Comparison of ENCODE assay signal across 8 mouse cellular contexts in genomic region chr19:44387746-44388474, GRCm38 (mm10). TPM values are rescaled to one million over a fixed set of nuclear protein-coding genes. Genes with fewer than 3 reads are reported as not detected.
DNase-seq lines count a peak whose midpoint lies in the region; ATAC-seq and TF ChIP-seq lines count a peak whose summit lies in the region.

No protein-coding gene starts in this region.

- in situ Hi-C loops in ES-E14 (cut with MboI; ENCODE audit: low sequenced_read_pairs in 2 of 2, unreplicated experiment in 2 of 2): no loop called here

- no peaks in the 10 kb centered on the region for H3K9me3 ChIP-seq in ES-E14 (ENCODE audit: control insufficient read depth, insufficient read depth, low read depth, low read length)
- H3K9me3 ChIP-seq in heart, embryonic 11.5 days (replicated peaks; ENCODE audit: control insufficient read depth, low read length): no peaks in the 10 kb centered on the region

- no peak for TF ChIP-seq CTCF in liver, adult 2 months (IDR thresholded peaks at IDR 0.05; ENCODE audit: low read depth, low read length)

- peak; percentile 30 for DNase-seq in heart, adult 8-10 months (ENCODE audit: low spot score)
- no peak for DNase-seq in heart, adult 11 months
- DNase-seq in ES-E14 (ENCODE audit: low read depth, low spot score): no peak
- DNase-seq in liver, adult 2 months (ENCODE audit: extremely low read depth, low read depth, low spot score): peak; percentile 83
- DNase-seq in yolk sac, embryonic 10.5 days (ENCODE audit: low spot score): peak; percentile 48
- DNase-seq in T-cell, adult 2 months (ENCODE audit: low spot score): no peak
- DNase-seq in cerebellum, postnatal 36 days: no peak

- H3K4me2 ChIP-seq in heart, embryonic 11.5 days: peak overlapping the region; percentile 86

- no peak for TF ChIP-seq POLR2A in liver, adult 2 months (IDR thresholded peaks at IDR 0.05; ENCODE audit: extremely low read depth, insufficient read depth, low read length)

- peak overlapping the region; percentile 63 for H3K9ac ChIP-seq in ES-E14 (ENCODE audit: insufficient read depth, low read depth, low read length, poor library complexity, severe bottlenecking)
- peak overlapping the region; percentile 73 for H3K9ac ChIP-seq in heart, embryonic 11.5 days (ENCODE audit: low read depth, low read length)
- peak overlapping the region; percentile 65 for H3K9ac ChIP-seq in liver, adult 2 months (ENCODE audit: low read depth, low read length)

- peaks cover 5 to 12% of the 10 kb centered on the region in 2 experiments; a peak in 2 of 4 replicates for H3K4me1 ChIP-seq in ES-E14 (ENCODE audit: control insufficient read depth in 2 of 2, insufficient read depth in 2 of 2, low read length in 2 of 2, poor library complexity in 1 of 2)
- peaks cover 9% of the 10 kb centered on the region for H3K4me1 ChIP-seq in heart, embryonic 11.5 days (ENCODE audit: control insufficient read depth, insufficient read depth, low read length)
- peaks cover 28% of the 10 kb centered on the region for H3K4me1 ChIP-seq in liver, adult 2 months (ENCODE audit: control insufficient read depth, insufficient read depth, low read length)

- no peaks in the 10 kb centered on the region for H3K79me2 ChIP-seq in liver, adult 2 months (ENCODE audit: control insufficient read depth, insufficient read depth, low read length)

- no peaks in the 10 kb centered on the region for H3K36me3 ChIP-seq in ES-E14 (ENCODE audit: control insufficient read depth, insufficient read depth, low read length, poor library complexity, severe bottlenecking)
- no peaks in the 10 kb centered on the region for H3K36me3 ChIP-seq in heart, embryonic 11.5 days (ENCODE audit: control insufficient read depth, insufficient read depth, low read length)
- no peaks in the 10 kb centered on the region for H3K36me3 ChIP-seq in liver, adult 2 months (ENCODE audit: control insufficient read depth, insufficient read depth, low read length)

- H3K27me3 ChIP-seq in heart, embryonic 11.5 days (ENCODE audit: control insufficient read depth, insufficient read depth, low read length): no peaks in the 10 kb centered on the region
- H3K27me3 ChIP-seq in liver, adult 2 months (ENCODE audit: control insufficient read depth, insufficient read depth, low read length): no peaks in the 10 kb centered on the region

- peak; percentile 64; the same call in 1 of the 2 replicates for ATAC-seq in heart, embryonic 11.5 days (replicated peaks; ENCODE audit: insufficient number of reproducible peaks, low FRiP score, low TSS enrichment)

- peak overlapping the region; percentile 30 for H3K27ac ChIP-seq in ES-E14 (ENCODE audit: insufficient read depth, low read depth, low read length, poor library complexity, severe bottlenecking)
- H3K27ac ChIP-seq in heart, embryonic 11.5 days (ENCODE audit: low read depth, low read length): peak overlapping the region; percentile 89
- peak overlapping the region; percentile 95 for H3K27ac ChIP-seq in liver, adult 2 months (replicated peaks; ENCODE audit: insufficient read depth, low read depth, low read length)

- WGBS in heart, embryonic 11.5 days (ENCODE audit: insufficient replicate concordance): 17% methylated on average over 19 of the region's 19 CpGs
- WGBS in liver, adult 2 months: 10% methylated on average over 19 of the region's 19 CpGs

- peak overlapping the region; percentile 53 to 71 for H3K4me3 ChIP-seq in ES-E14 (ENCODE audit: insufficient read depth in 1 of 2, low read depth in 1 of 2, low read length in 2 of 2, poor library complexity in 1 of 2, severe bottlenecking in 1 of 2)
- H3K4me3 ChIP-seq in heart, embryonic 11.5 days (ENCODE audit: low read depth, low read length): peak overlapping the region; percentile 50
- H3K4me3 ChIP-seq in liver, adult 2 months (ENCODE audit: insufficient read depth, low read depth, low read length): peak overlapping the region; percentile 52

TF ChIP-seq in ES-E14, 5 proteins besides CTCF, POLR2A, EP300 and RAD21:
- TF ChIP-seq HCFC1 (IDR thresholded peaks at IDR 0.05; ENCODE audit: borderline replicate concordance, insufficient read depth, low read length): no peak
- TF ChIP-seq ZNF384 (IDR thresholded peaks at IDR 0.05; ENCODE audit: low read depth, low read length): no peak
- no peak for TF ChIP-seq ZC3H11A (IDR thresholded peaks at IDR 0.05; ENCODE audit: borderline replicate concordance, low read depth, low read length)
- no peak for TF ChIP-seq MAFK (IDR thresholded peaks at IDR 0.05; ENCODE audit: insufficient read depth, low read depth, low read length)
- no peak for TF ChIP-seq CHD2 (IDR thresholded peaks at IDR 0.05; ENCODE audit: low read depth, low read length)

RNA-seq across cellular contexts. Expression of gene Scd1, which starts 19.8 kb away (rescaled TPM):
- 10 to 100 TPM; 14.9 to 24.2 (median 20.9) TPM for total RNA-seq in heart, adult 8-10 months (2022)
- total RNA-seq in ES-E14 (2012; rRNA removed): 37.2 and 45.8 TPM in 2 replicates
- polyA plus RNA-seq in heart, embryonic 11.5 days (2014; fragmentation: Nextera tagmentation; extraction: Ambion mirVana): 2.1 and 2.2 TPM in 2 replicates
- total RNA-seq in liver, adult 2 months (2014; rRNA removed): 1,338 and 2,774 TPM in 2 replicates
- 5,589 and 8,115 TPM in 2 replicates for polyA plus RNA-seq in liver, adult 2 months (2012; rRNA removed)

RNA-seq across cellular contexts. Expression of gene Scd4, which starts 55.0 kb away (rescaled TPM):
- total RNA-seq in heart, adult 8-10 months (2022): 1 to 10 TPM; 2.6 to 5.1 (median 3.1) TPM
- 0.13 TPM in 1 of 2 replicates, not detected in the other for total RNA-seq in ES-E14 (2012; rRNA removed)
- 0.11 and 0.18 TPM in 2 replicates for polyA plus RNA-seq in heart, embryonic 11.5 days (2014; fragmentation: Nextera tagmentation; extraction: Ambion mirVana)
- total RNA-seq in liver, adult 2 months (2014; rRNA removed): 0.09 TPM in 1 of 2 replicates, not detected in the other
- polyA plus RNA-seq in liver, adult 2 months (2012; rRNA removed): 0.07 TPM in 1 of 2 replicates, not detected in the other

Comparison
In these comparisons a context has a peak if more than half of its experiments do, and no peak if none do; other contexts are left out.
1. DNase-seq: peak in heart, adult 8-10 months (single experiment), liver, adult 2 months (single experiment) and yolk sac, embryonic 10.5 days (single experiment); none in heart, adult 11 months (single experiment), ES-E14 (single experiment), T-cell, adult 2 months (single experiment) and cerebellum, postnatal 36 days (0 of 2).
2. H3K27ac ChIP-seq: peak in every context shown above with its lines; median percentile 95 in liver, adult 2 months; 89 in heart, embryonic 11.5 days; 30 in ES-E14.
3. RNA of gene Scd1, which starts 19.8 kb away (total RNA-seq): 1,338 to 2,774 TPM in liver, adult 2 months; 37.2 to 45.8 TPM in ES-E14 and 14.9 to 24.2 TPM in heart, adult 8-10 months; every median in the first group is over 10 times any median in the second.
4. Peak in every context shown above with its lines, with median percentiles within 50 percentile points of each other: H3K4me3 ChIP-seq and H3K9ac ChIP-seq.